In genomic region chr2:17936527-17937139, GRCm38 (mm10) we compare ENCODE assay signal across 15 mouse cellular contexts.
"Had no signal": no experiment of that assay in that cellular context is flagged by ENCODE, and none has a peak within 500 bp of the region (broad histone marks: within the 10 kb centered on the region; RNA-seq: fewer than 3 reads in every experiment).

No protein-coding gene starts in this region.

- H3K4me1 ChIP-seq: liver, embryonic 13.5 days had no signal

- H3K4me3 ChIP-seq: layer of hippocampus, adult 2 months; liver, embryonic 13.5 days; midbrain, embryonic 10.5 days; myocyte; neural tube, embryonic 15.5 days had no signal

- DNase-seq: kidney, postnatal 10 days; kidney, postnatal 4 days; liver; liver, embryonic 13.5 days; lung, adult 18-20 months; lung, postnatal 36 days; midbrain, embryonic 14.5 days; right cerebral cortex, adult 18-20 months; right cerebral cortex, postnatal 25 days; thymus, postnatal 4 days had no signal

- ATAC-seq: lung, postnatal 0 days had no signal
